Mouse (Mus musculus) lung, postnatal 0 days (tissue): ENCODE measurements at regions not wholly inside any gene's neighbourhood (a gene's known extent, or its start where the extent isn't known, plus 50 kb on each side); places are given as distances from the start of the nearest gene placed in this dataset.

ENCODE experiments used
- CTCF ChIP-seq: IDR thresholded peaks from 2 replicates; pipeline ENCODE4 v1.5.1; 2016; ENCODE audit warnings: antibody characterized with exemption, mild to moderate bottlenecking
- EP300 ChIP-seq: IDR thresholded peaks from 2 replicates; pipeline ENCODE4 v1.6.1; 2016; ENCODE audit warnings: antibody characterized with exemption, mild to moderate bottlenecking, control low read depth

GRCm38 (mm10) chr2:145081926-145082325 is 85.6 kb upstream of the Slc24a3 start:
- TF ChIP-seq EP300 (no peak), CTCF (no peak)
